Mouse (Mus musculus) G1E (cell line): ENCODE results near the gene Olfr1006. TPM values are rescaled to one million over a fixed set of nuclear protein-coding genes. Genes with fewer than 3 reads are reported as not detected.

Source experiments
- ATAC-seq: 2 replicates; pipeline ENCODE4 v1.8.0; 2016; ENCODE audit warnings: mild to moderate bottlenecking; ENCODE audit not compliant: insufficient number of reproducible peaks, poor library complexity, low FRiP score, severe bottlenecking; ENCODE audit errors: extremely low read depth
- DNase-seq: peaks from one replicate; pipeline ENCODE4 v3.0.0; 2012; ENCODE audit warnings: low spot score
- H3K27me3 ChIP-seq: 2 replicates; pipeline ENCODE4 v1.6.1; 2012; ENCODE audit warnings: mild to moderate bottlenecking, low read length, inconsistent platforms; ENCODE audit not compliant: insufficient read depth
- H3K36me3 ChIP-seq: replicated peaks from 2 replicates; pipeline ENCODE3; 2012; ENCODE audit warnings: mild to moderate bottlenecking, inconsistent platforms
- H3K4me1 ChIP-seq: 2 replicates; pipeline ENCODE4 v1.6.1; 2012; ENCODE audit warnings: low read depth, low read length, inconsistent platforms, mixed read lengths; ENCODE audit not compliant: insufficient read depth
- H3K4me3 ChIP-seq: 2 replicates; pipeline ENCODE4 v1.5.1; 2012; ENCODE audit warnings: low read depth, mild to moderate bottlenecking, inconsistent platforms, low read length, moderate library complexity, mixed read lengths
- H3K9me3 ChIP-seq: replicated peaks from 2 replicates; pipeline ENCODE4 v1.6.1; 2012; ENCODE audit warnings: inconsistent platforms
- CTCF ChIP-seq: IDR thresholded peaks from 2 replicates; pipeline ENCODE4 v1.5.1; 2012; ENCODE audit warnings: low read depth, low read length, inconsistent platforms, mixed read lengths
- GATA1 ChIP-seq: IDR thresholded peaks from 2 replicates; pipeline ENCODE4 v1.6.1; 2012; ENCODE audit warnings: borderline replicate concordance, low read length, inconsistent platforms, mixed read lengths
- GATA2 ChIP-seq: IDR thresholded peaks from 2 replicates; pipeline ENCODE4 v1.6.1; 2012; ENCODE audit warnings: low read depth, low read length, inconsistent platforms, borderline replicate concordance
- POLR2AphosphoS5 ChIP-seq: IDR thresholded peaks from 2 replicates; pipeline ENCODE4 v1.6.1; 2012; ENCODE audit warnings: low read depth, low read length, inconsistent platforms; ENCODE audit not compliant: insufficient replicate concordance
- TAL1 ChIP-seq: conservative IDR thresholded peaks from 2 replicates; pipeline ENCODE4 v1.6.1; 2012; ENCODE audit warnings: low read depth, low read length, inconsistent platforms, mixed read lengths
- polyA plus RNA-seq: library from polyadenylated mRNA; stranded (reverse); fragments of >175 nt; gene quantifications from 2 replicates; pipeline ENCODE4 v1.2.3, GENCODE M21; 2012
- total RNA-seq, 2 experiments: library from RNA; stranded (forward) in 1 of 2; stranded (reverse) in 1 of 2; fragments of 200-1000 nt in 1 of 2; fragments of >200 nt in 1 of 2; fragmentation: Nextera tagmentation in 1 of 2; gene quantifications; 2 replicates each; pipeline ENCODE4 v1.2.3; 2014 to 2017

Gene Olfr1006
- total and polyA plus RNA-seq, 3 experiments, result not detected

DNA sequence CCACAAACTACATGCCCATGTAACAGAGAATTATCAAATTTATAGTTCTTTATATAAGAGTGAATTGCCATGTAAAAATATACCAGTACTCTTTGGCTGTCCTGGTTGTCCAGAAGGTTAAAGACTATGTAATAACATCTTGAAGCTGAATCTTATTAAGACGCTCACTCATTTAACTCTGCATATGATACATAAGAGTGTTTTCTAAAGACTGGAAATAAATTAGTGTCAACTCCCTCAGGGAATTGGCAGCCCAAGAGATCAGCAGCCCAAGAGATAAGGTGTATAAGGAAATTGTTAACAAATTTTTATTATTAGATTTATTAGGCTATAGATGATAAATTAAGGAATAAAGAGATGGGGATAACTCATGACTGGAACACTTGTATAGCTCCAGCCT, 28.0 kb downstream of the Olfr1006 start, which contains the start of gene Olfr1002:
Olfr1002 (minus strand) TSS at position 101 of the 400 bp plus-strand sequence.
- Histone ChIP-seq H3K9me3 (no peaks in the 10 kb centered on the region), H3K27me3 (no peaks in the 10 kb centered on the region), H3K4me1 (no peaks in the 10 kb centered on the region), H3K4me3 (no peak within 1 kb of the TSS), H3K36me3 (no peaks in the 10 kb centered on the region)
- TF ChIP-seq TAL1 (no peak), GATA1 (no peak), POLR2AphosphoS5 (no peak), GATA2 (no peak), CTCF (no peak)
- ATAC-seq, result no peak
- no peak for DNase-seq

Other genes starting within 250 kb of the Olfr1006 start
Only the 20 nearest of the 23 such genes appear.
- gene Olfr995, start 235.1 kb downstream of the Olfr1006 start, total RNA-seq (2014; fragmentation: Nextera tagmentation), result not detected in 2 replicates
- 0.11 and 0.12 TPM in 2 replicates for gene Olfr995, start 235.1 kb downstream of the Olfr1006 start, total RNA-seq (2017)
- not detected in 2 replicates for gene Olfr995, start 235.1 kb downstream of the Olfr1006 start, polyA plus RNA-seq
- gene 4833423E24Rik, start 159.7 kb downstream of the Olfr1006 start, total RNA-seq (2014; fragmentation: Nextera tagmentation), result not detected in 2 replicates
- 0.11 TPM in 1 of 2 replicates, not detected in the other for gene 4833423E24Rik, start 159.7 kb downstream of the Olfr1006 start, total RNA-seq (2017)
- gene 4833423E24Rik, start 159.7 kb downstream of the Olfr1006 start, polyA plus RNA-seq, result not detected in 2 replicates
- gene Olfr996, start 99.6 kb downstream of the Olfr1006 start, total RNA-seq (2014; fragmentation: Nextera tagmentation), result not detected in 2 replicates
- not detected in 2 replicates for gene Olfr996, start 99.6 kb downstream of the Olfr1006 start, total RNA-seq (2017)
- gene Olfr996, start 99.6 kb downstream of the Olfr1006 start, polyA plus RNA-seq, result not detected in 2 replicates
- not detected in 2 replicates for gene Olfr998, start 89.8 kb downstream of the Olfr1006 start, total RNA-seq (2014; fragmentation: Nextera tagmentation)
- not detected in 2 replicates for gene Olfr998, start 89.8 kb downstream of the Olfr1006 start, total RNA-seq (2017)
- not detected in 2 replicates for gene Olfr998, start 89.8 kb downstream of the Olfr1006 start, polyA plus RNA-seq
- gene Olfr1000, start 66.9 kb downstream of the Olfr1006 start, total RNA-seq (2014; fragmentation: Nextera tagmentation), result not detected in 2 replicates
- gene Olfr1000, start 66.9 kb downstream of the Olfr1006 start, total RNA-seq (2017), result 0.12 and 0.22 TPM in 2 replicates
- gene Olfr1000, start 66.9 kb downstream of the Olfr1006 start, polyA plus RNA-seq, result not detected in 2 replicates
- gene Olfr1002, start 28.1 kb downstream of the Olfr1006 start, total RNA-seq (2014; fragmentation: Nextera tagmentation), result not detected in 2 replicates
- gene Olfr1002, start 28.1 kb downstream of the Olfr1006 start, total RNA-seq (2017), result 0.12 TPM in 1 of 2 replicates, not detected in the other
- gene Olfr1002, start 28.1 kb downstream of the Olfr1006 start, polyA plus RNA-seq, result not detected in 2 replicates
- not detected in 2 replicates for gene Olfr154, start 14.3 kb downstream of the Olfr1006 start, total RNA-seq (2014; fragmentation: Nextera tagmentation)
- 0.11 and 0.29 TPM in 2 replicates for gene Olfr154, start 14.3 kb downstream of the Olfr1006 start, total RNA-seq (2017)
- gene Olfr154, start 14.3 kb downstream of the Olfr1006 start, polyA plus RNA-seq, result not detected in 2 replicates
- gene Olfr1008, start 10.7 kb upstream of the Olfr1006 start, total RNA-seq (2014; fragmentation: Nextera tagmentation), result not detected in 2 replicates
- gene Olfr1008, start 10.7 kb upstream of the Olfr1006 start, total RNA-seq (2017), result 0.11 and 0.12 TPM in 2 replicates
- not detected in 2 replicates for gene Olfr1008, start 10.7 kb upstream of the Olfr1006 start, polyA plus RNA-seq
- not detected in 2 replicates for gene Olfr1009, start 36.7 kb upstream of the Olfr1006 start, total RNA-seq (2014; fragmentation: Nextera tagmentation)
- gene Olfr1009, start 36.7 kb upstream of the Olfr1006 start, total RNA-seq (2017), result 0.05 and 0.12 TPM in 2 replicates
- gene Olfr1009, start 36.7 kb upstream of the Olfr1006 start, polyA plus RNA-seq, result not detected in 2 replicates
- gene Olfr1012, start 84.0 kb upstream of the Olfr1006 start, total RNA-seq (2014; fragmentation: Nextera tagmentation), result not detected in 2 replicates
- gene Olfr1012, start 84.0 kb upstream of the Olfr1006 start, total RNA-seq (2017), result 0.12 and 0.16 TPM in 2 replicates
- not detected in 2 replicates for gene Olfr1012, start 84.0 kb upstream of the Olfr1006 start, polyA plus RNA-seq
- gene Olfr1013, start 88.3 kb upstream of the Olfr1006 start, total RNA-seq (2014; fragmentation: Nextera tagmentation), result not detected in 2 replicates
- 0.06 TPM in 1 of 2 replicates, not detected in the other for gene Olfr1013, start 88.3 kb upstream of the Olfr1006 start, total RNA-seq (2017)
- not detected in 2 replicates for gene Olfr1013, start 88.3 kb upstream of the Olfr1006 start, polyA plus RNA-seq
- not detected in 2 replicates for gene Olfr1014, start 93.9 kb upstream of the Olfr1006 start, total RNA-seq (2014; fragmentation: Nextera tagmentation)
- 0.27 TPM in 1 of 2 replicates, not detected in the other for gene Olfr1014, start 93.9 kb upstream of the Olfr1006 start, total RNA-seq (2017)
- not detected in 2 replicates for gene Olfr1014, start 93.9 kb upstream of the Olfr1006 start, polyA plus RNA-seq
- gene Olfr1015, start 103.2 kb upstream of the Olfr1006 start, total RNA-seq (2014; fragmentation: Nextera tagmentation), result not detected in 2 replicates
- not detected in 2 replicates for gene Olfr1015, start 103.2 kb upstream of the Olfr1006 start, total RNA-seq (2017)
- gene Olfr1015, start 103.2 kb upstream of the Olfr1006 start, polyA plus RNA-seq, result not detected in 2 replicates
- not detected in 2 replicates for gene Olfr1016, start 123.8 kb upstream of the Olfr1006 start, total RNA-seq (2014; fragmentation: Nextera tagmentation)
- gene Olfr1016, start 123.8 kb upstream of the Olfr1006 start, total RNA-seq (2017), result 0.11 TPM in 1 of 2 replicates, not detected in the other
- gene Olfr1016, start 123.8 kb upstream of the Olfr1006 start, polyA plus RNA-seq, result not detected in 2 replicates
- not detected in 2 replicates for gene Olfr1018, start 139.7 kb upstream of the Olfr1006 start, total RNA-seq (2014; fragmentation: Nextera tagmentation)
- 0.17 TPM in 1 of 2 replicates, not detected in the other for gene Olfr1018, start 139.7 kb upstream of the Olfr1006 start, total RNA-seq (2017)
- not detected in 2 replicates for gene Olfr1018, start 139.7 kb upstream of the Olfr1006 start, polyA plus RNA-seq
- not detected in 2 replicates for gene Olfr1019, start 166.7 kb upstream of the Olfr1006 start, total RNA-seq (2014; fragmentation: Nextera tagmentation)
- not detected in 2 replicates for gene Olfr1019, start 166.7 kb upstream of the Olfr1006 start, total RNA-seq (2017)
- not detected in 2 replicates for gene Olfr1019, start 166.7 kb upstream of the Olfr1006 start, polyA plus RNA-seq
- gene Olfr1020, start 168.3 kb upstream of the Olfr1006 start, total RNA-seq (2014; fragmentation: Nextera tagmentation), result not detected in 2 replicates
- 0.17 TPM in 1 of 2 replicates, not detected in the other for gene Olfr1020, start 168.3 kb upstream of the Olfr1006 start, total RNA-seq (2017)
- not detected in 2 replicates for gene Olfr1020, start 168.3 kb upstream of the Olfr1006 start, polyA plus RNA-seq
- gene Olfr1022, start 189.8 kb upstream of the Olfr1006 start, total RNA-seq (2014; fragmentation: Nextera tagmentation), result not detected in 2 replicates
- 0.17 and 0.33 TPM in 2 replicates for gene Olfr1022, start 189.8 kb upstream of the Olfr1006 start, total RNA-seq (2017)
- not detected in 2 replicates for gene Olfr1022, start 189.8 kb upstream of the Olfr1006 start, polyA plus RNA-seq
- gene Olfr1023, start 206.9 kb upstream of the Olfr1006 start, total RNA-seq (2014; fragmentation: Nextera tagmentation), result not detected in 2 replicates
- 0.05 and 0.06 TPM in 2 replicates for gene Olfr1023, start 206.9 kb upstream of the Olfr1006 start, total RNA-seq (2017)
- gene Olfr1023, start 206.9 kb upstream of the Olfr1006 start, polyA plus RNA-seq, result not detected in 2 replicates
- not detected in 2 replicates for gene Olfr1024, start 226.3 kb upstream of the Olfr1006 start, total RNA-seq (2014; fragmentation: Nextera tagmentation)
- 0.11 and 0.17 TPM in 2 replicates for gene Olfr1024, start 226.3 kb upstream of the Olfr1006 start, total RNA-seq (2017)
- gene Olfr1024, start 226.3 kb upstream of the Olfr1006 start, polyA plus RNA-seq, result not detected in 2 replicates